Mouse (Mus musculus) embryonic facial prominence, embryonic 10.5 days (tissue): ENCODE results near the gene St6galnac4. TPM values are rescaled to one million over a fixed set of nuclear protein-coding genes. Genes with fewer than 3 reads are reported as not detected.

ENCODE experiments used
- DNase-seq: peaks from one replicate; pipeline ENCODE4 v3.0.0-alpha.2; 2017; ENCODE audit warnings: low spot score
- H3K27ac ChIP-seq: fragments of 300-500 bp; sonication (generic); replicated peaks from 2 replicates; pipeline ENCODE4 v1.5.1; 2016; ENCODE audit warnings: mild to moderate bottlenecking
- H3K27me3 ChIP-seq: fragments of 300-500 bp; sonication (generic); replicated peaks from 2 replicates; pipeline ENCODE4 v1.6.1; 2016; ENCODE audit warnings: low read depth, mild to moderate bottlenecking; ENCODE audit not compliant: poor library complexity, severe bottlenecking
- H3K36me3 ChIP-seq: fragments of 300-500 bp; sonication (generic); replicated peaks from 2 replicates; pipeline ENCODE4 v1.6.1; 2016; ENCODE audit warnings: mild to moderate bottlenecking, moderate library complexity
- H3K4me1 ChIP-seq: fragments of 300-500 bp; sonication (generic); 2 replicates; pipeline ENCODE4 v1.6.1; 2016
- H3K4me3 ChIP-seq: fragments of 300-500 bp; sonication (generic); 2 replicates; pipeline ENCODE4 v1.5.1; 2016; ENCODE audit warnings: mild to moderate bottlenecking, moderate library complexity
- H3K9me3 ChIP-seq: fragments of 300-500 bp; sonication (generic); 2 replicates; pipeline ENCODE4 v1.6.1; 2016; ENCODE audit warnings: mild to moderate bottlenecking
- WGBS: fragments of 180-500 bp; shearing (Covaris S2); methylation state at CpG from one replicate; pipeline ENCODE4 v1.1.7; 2016; 5-methylcytosine and 5-hydroxymethylcytosine counted together
- polyA plus RNA-seq: library from polyadenylated mRNA; unstranded; fragments of >200 nt; fragmentation: Nextera tagmentation; extraction: Ambion mirVana; gene quantifications from 2 replicates; pipeline ENCODE4 v1.2.1, GENCODE M21; 2016

Gene St6galnac4
- polyA plus RNA-seq, 1 experiment from 2014 or later, result 26.4 TPM

GRCm38 (mm10) chr2:32549764-32550163, 37.1 kb upstream of the St6galnac4 start:
- Histone ChIP-seq H3K9me3 (no peaks in the 10 kb centered on the region), H3K36me3 (peaks cover 66% of the 10 kb centered on the region), H3K27me3 (no peaks in the 10 kb centered on the region), H3K4me1 (peaks cover 46% of the 10 kb centered on the region), H3K4me3 (no peak overlapping the region), H3K27ac (peak overlapping the region; percentile 71)
- 43% methylated on average over 6 of the region's 6 CpGs for WGBS
- DNase-seq, result peak; percentile 56

- peaks cover 60% of the 10 kb centered on the region for H3K4me1 ChIP-seq
- H3K27me3 ChIP-seq, result no peaks in the 10 kb centered on the region
- H3K27ac ChIP-seq, result no peak overlapping the region
- no peak overlapping the region for H3K4me3 ChIP-seq
- WGBS, result 80% methylated on average over 5 of the region's 5 CpGs
- H3K9me3 ChIP-seq, result no peaks in the 10 kb centered on the region
- DNase-seq, result no peak
- peaks cover 55% of the 10 kb centered on the region for H3K36me3 ChIP-seq
These were observed 35.7 kb upstream of the St6galnac4 start for GRCm38 (mm10) chr2:32551236-32551635.

DNA sequence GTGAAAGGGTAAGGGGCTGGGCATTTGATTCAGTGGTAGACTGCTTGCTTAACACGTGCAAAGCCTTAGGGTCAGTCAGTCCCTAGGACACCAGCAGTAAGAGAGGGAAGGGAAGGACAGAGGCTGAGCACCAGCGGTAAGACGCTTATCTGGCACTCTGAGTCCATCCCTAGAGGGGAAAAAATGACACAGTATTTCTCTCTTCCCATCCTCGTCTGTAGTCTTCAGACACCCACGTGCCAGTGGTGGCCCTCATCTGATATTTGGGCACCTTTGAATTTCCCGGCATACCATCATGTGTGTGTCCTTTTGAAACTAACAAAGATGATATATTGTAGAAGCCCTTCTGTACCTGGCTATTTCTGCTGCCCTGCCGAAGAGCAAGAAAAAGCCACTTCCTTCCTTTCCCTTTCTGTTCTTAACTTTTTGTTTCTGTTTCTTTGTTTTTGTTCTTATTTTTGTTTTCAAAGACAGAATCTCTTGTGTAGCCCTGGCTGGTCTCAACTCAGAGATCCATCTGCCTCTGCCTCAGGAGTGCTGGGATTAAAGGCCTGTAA, 33.2 kb upstream of the St6galnac4 start:
- DNase-seq, result no peak
- H3K4me1 ChIP-seq, result peaks cover 66% of the 10 kb centered on the region
- no peak overlapping the region for H3K27ac ChIP-seq
- WGBS, result 81% methylated on average over 7 of the region's 7 CpGs
- H3K4me3 ChIP-seq, result no peak overlapping the region
- H3K36me3 ChIP-seq, result peaks cover 45% of the 10 kb centered on the region
- no peaks in the 10 kb centered on the region for H3K9me3 ChIP-seq
- no peaks in the 10 kb centered on the region for H3K27me3 ChIP-seq

DNA sequence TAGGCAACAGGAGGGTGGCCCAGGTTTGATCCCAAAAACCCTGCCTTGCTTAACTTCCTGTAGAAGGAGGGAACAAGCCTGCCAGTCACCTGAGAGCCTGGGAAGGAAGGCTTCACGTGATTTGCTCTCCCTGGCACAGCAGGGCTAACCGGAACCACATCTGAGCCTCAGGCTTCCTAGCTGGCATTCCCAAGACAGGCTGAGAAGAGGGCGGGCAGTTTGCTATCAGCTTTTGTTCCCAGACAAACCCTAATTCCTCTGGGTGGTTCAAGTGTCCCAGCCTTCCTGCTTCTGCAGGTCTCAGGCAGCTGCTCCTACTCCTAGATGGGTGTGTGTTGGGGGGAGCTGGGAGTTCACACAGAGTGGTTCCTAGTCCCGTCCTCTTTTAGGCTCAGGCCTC, 31.4 kb upstream of the St6galnac4 start:
- 37% methylated on average over 4 of the region's 4 CpGs for WGBS
- Histone ChIP-seq H3K27me3 (no peaks in the 10 kb centered on the region), H3K27ac (peak overlapping the region; percentile 58), H3K4me3 (no peak overlapping the region), H3K9me3 (no peaks in the 10 kb centered on the region), H3K4me1 (peaks cover 66% of the 10 kb centered on the region), H3K36me3 (peaks cover 50% of the 10 kb centered on the region)
- peak; percentile 40 for DNase-seq

- Histone ChIP-seq H3K27ac (peak overlapping the region; percentile 58), H3K9me3 (no peaks in the 10 kb centered on the region), H3K36me3 (peaks cover 50% of the 10 kb centered on the region), H3K4me3 (no peak overlapping the region), H3K4me1 (peaks cover 64% of the 10 kb centered on the region), H3K27me3 (no peaks in the 10 kb centered on the region)
- DNase-seq, result no peak
- WGBS, result 81% methylated on average over 7 of the region's 7 CpGs
These were observed 30.9 kb upstream of the St6galnac4 start for GRCm38 (mm10) chr2:32556019-32556418.

DNA sequence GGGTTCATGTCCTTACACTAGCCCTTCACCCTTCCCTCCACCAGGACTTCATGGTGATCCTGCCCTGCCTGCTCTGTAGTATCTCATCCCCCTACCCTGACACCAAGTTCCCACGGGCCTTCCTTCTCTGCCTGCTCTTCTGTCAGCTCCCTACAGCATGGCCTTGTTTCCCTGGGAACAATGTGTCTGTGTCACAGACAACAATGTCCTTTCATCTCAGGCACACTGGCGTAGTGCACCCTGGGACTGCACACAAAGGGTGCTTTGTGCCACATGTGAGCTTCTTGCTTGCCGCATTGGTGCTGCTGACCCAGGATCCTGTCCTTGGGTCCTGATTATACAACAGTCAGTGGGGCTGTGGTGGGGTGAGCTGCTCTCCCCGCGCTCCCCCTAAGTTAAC, 27.3 kb upstream of the St6galnac4 start:
- Histone ChIP-seq H3K36me3 (peaks cover 69% of the 10 kb centered on the region), H3K9me3 (no peaks in the 10 kb centered on the region), H3K27ac (peak overlapping the region; percentile 79), H3K27me3 (no peaks in the 10 kb centered on the region), H3K4me3 (no peak overlapping the region; the same call in 1 of the 2 replicates), H3K4me1 (peaks cover 59% of the 10 kb centered on the region)
- peak; percentile 51 for DNase-seq
- 24% methylated on average over 5 of the region's 5 CpGs for WGBS

DNA sequence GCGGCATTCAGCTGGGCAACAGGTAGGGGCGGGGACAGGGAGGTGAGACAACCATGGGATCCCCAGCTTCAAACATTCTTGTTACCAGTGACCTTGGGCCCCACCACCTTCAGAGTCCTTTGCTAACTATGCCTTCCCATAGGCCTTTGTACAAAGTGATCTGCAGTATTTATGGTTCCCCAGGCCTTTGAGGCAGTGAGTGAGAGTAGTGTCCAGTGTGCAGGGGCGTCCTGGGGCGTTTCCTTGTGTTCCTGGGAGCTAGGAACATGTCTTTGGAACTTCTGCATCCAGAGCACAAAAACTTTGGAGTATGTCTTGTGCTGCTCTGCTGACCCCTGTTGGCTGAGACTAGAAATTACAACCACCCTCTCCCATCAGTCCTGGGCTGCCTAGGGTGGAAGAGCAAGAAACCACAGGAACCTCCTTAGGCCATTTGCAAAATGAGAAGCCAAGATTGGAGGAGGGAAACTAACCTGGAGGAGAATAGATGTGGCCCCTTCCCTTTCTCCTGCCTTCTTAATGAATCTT, 20.3 kb upstream of the St6galnac4 start:
- WGBS, result 45% methylated on average over 4 of the region's 4 CpGs
- H3K4me3 ChIP-seq, result no peak overlapping the region
- no peak overlapping the region for H3K27ac ChIP-seq
- no peaks in the 10 kb centered on the region for H3K9me3 ChIP-seq
- DNase-seq, result peak; percentile 70
- H3K36me3 ChIP-seq, result peaks cover 75% of the 10 kb centered on the region
- H3K4me1 ChIP-seq, result peaks cover 7% of the 10 kb centered on the region
- H3K27me3 ChIP-seq, result no peaks in the 10 kb centered on the region

DNA sequence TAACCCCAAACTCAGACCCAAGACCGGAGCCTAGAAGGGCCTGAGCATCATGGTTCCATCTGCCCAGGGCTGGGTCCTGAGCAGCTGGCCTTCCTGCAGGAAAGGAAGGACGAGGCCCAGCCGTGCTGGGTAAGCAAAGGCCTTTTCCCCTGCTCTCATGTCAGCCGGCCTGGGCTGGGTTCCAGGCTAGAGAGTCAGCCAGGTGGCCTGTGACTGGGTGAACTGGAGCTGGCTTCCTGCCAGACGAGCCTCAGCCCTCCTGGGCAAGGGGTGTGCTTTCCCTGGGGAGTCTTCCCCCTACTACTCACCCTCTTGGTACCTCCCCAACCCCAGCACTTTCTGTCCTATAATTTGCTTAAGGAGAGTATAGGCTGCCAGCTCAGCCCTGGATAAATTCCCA, 18.7 kb upstream of the St6galnac4 start:
- Histone ChIP-seq H3K9me3 (no peaks in the 10 kb centered on the region), H3K4me1 (peaks cover 17% of the 10 kb centered on the region), H3K36me3 (peaks cover 67% of the 10 kb centered on the region), H3K27me3 (no peaks in the 10 kb centered on the region), H3K4me3 (0 out of 2 replicates have a peak overlapping the region, but pooled peaks have one; percentile 11), H3K27ac (no peak overlapping the region)
- WGBS, result 85% methylated on average over 5 of the region's 5 CpGs
- no peak for DNase-seq

- 89% methylated on average over 3 of the region's 3 CpGs for WGBS
- peaks cover 61% of the 10 kb centered on the region for H3K36me3 ChIP-seq
These were observed 18.0 kb upstream of the St6galnac4 start for GRCm38 (mm10) chr2:32568941-32569340.

GRCm38 (mm10) chr2:32570698-32571494, 16.0 kb upstream of the St6galnac4 start, which contains the start of gene Dpm2:
Gene Dpm2, plus strand, starts transcription at chr2:32570858.
- peaks cover 42% of the 10 kb centered on the region for H3K36me3 ChIP-seq
- DNase-seq, result peak; percentile 90
- H3K27ac ChIP-seq, result peak within 1 kb of the TSS; percentile 76
- H3K27me3 ChIP-seq, result no peaks in the 10 kb centered on the region
- peaks cover 26% of the 10 kb centered on the region for H3K4me1 ChIP-seq
- no peaks in the 10 kb centered on the region for H3K9me3 ChIP-seq
- H3K4me3 ChIP-seq, result peak within 1 kb of the TSS; percentile 74
- 2% methylated on average over 36 of the region's 36 CpGs for WGBS

More at GRCm38 (mm10) chr2:32568941-32569340, 18.0 kb upstream of the St6galnac4 start:
- Histone ChIP-seq H3K4me3 (no peak overlapping the region), H3K27me3 (no peaks in the 10 kb centered on the region), H3K27ac (no peak overlapping the region), H3K9me3 (no peaks in the 10 kb centered on the region), H3K4me1 (peaks cover 17% of the 10 kb centered on the region)
- DNase-seq, result no peak

DNA sequence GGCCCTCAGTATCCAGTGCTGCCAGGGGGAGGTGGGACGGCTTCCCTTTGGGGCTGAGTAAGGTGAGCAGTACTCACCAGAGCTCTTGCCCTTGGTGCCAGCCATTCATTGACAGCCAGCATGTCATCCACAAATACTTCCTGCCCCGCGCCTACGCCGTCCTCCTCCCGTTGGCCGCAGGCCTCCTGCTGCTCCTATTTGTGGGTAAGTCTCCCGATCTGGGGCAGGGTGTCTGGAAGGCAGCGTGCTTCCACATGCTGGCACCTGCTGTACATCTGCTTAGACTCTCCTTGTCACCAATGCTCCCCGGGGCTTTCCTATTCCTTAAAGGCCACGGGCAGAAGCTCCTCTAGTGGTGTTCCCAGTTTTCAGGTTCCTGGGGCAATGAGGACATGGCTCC, 14.7 kb upstream of the St6galnac4 start:
- 92% methylated on average over 11 of the region's 11 CpGs for WGBS
- Histone ChIP-seq H3K4me3 (peak overlapping the region; percentile 74), H3K9me3 (no peaks in the 10 kb centered on the region)

DNA sequence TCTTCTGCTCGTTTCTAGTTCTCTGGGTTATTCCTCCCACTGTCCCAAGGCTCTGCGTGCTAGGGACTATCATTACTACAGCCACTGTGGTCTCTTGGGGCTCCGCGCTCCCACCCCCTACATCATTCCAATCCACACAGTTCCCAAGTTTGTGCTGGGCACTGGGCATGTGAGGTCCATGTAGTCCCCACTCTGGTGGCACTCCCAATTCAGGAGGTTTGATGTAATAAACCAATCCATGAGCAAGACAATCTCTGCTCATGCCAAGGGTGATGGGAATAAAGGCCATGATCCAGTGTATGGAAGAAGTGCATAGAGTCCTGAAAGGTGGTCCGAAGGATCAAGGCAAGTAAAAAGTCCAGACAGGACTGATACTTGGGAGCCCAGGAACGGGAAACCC, 12.4 kb upstream of the St6galnac4 start, which contains the start of gene Pip5kl1:
Gene Pip5kl1 (plus strand): TSS at position 301 of the 400 bp plus-strand sequence.
- Histone ChIP-seq H3K36me3 (peaks cover 10% of the 10 kb centered on the region), H3K4me3 (peak within 1 kb of the TSS; percentile 75), H3K27me3 (peaks cover 36% of the 10 kb centered on the region), H3K4me1 (peaks cover 37% of the 10 kb centered on the region), H3K9me3 (no peaks in the 10 kb centered on the region), H3K27ac (peak within 1 kb of the TSS; percentile 76)
- no peak for DNase-seq
- WGBS, result 78% methylated on average over 6 of the region's 6 CpGs

More for the DNA sequence above, 14.7 kb upstream of the St6galnac4 start:
- Histone ChIP-seq H3K27me3 (peaks cover 13% of the 10 kb centered on the region), H3K27ac (no peak overlapping the region), H3K4me1 (peaks cover 32% of the 10 kb centered on the region), H3K36me3 (peaks cover 30% of the 10 kb centered on the region)
- DNase-seq, result no peak
